Mouse (Mus musculus) olfactory bulb, adult 2 months (tissue): Measurements from ENCODE around the gene Fbxo9.

Source experiments
- CTCF ChIP-seq: fragments of 200-500 bp; IDR thresholded peaks from 2 replicates; pipeline ENCODE4 v1.5.1; 2012; ENCODE audit warnings: low read depth, mild to moderate bottlenecking, low read length, moderate library complexity; ENCODE audit not compliant: insufficient read depth
- POLR2A ChIP-seq: fragments of 200-500 bp; IDR thresholded peaks from 2 replicates; pipeline ENCODE4 v1.6.1; 2012; ENCODE audit warnings: mild to moderate bottlenecking, low read depth, low read length, moderate library complexity; ENCODE audit not compliant: insufficient read depth

DNA sequence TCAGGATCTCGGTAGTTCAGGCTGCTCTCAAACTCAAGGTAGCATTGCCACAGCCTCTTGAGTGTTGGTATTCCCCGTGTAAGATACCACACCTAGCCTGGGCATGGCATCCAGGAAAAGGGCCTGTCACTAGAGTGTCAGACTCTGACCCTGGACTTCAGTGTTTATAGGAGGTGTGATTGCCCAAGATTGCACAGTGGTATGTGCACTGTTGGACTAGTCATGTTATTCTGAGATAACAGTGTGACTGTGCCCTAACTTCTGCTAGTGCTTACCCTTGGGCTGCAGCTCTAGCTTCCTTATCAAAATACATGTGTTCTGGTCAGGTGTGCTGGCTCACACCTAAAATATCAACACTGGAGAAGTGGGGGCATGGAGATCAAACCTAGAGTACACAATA is 8.8 kb upstream of the Fbxo9 start:
- TF ChIP-seq CTCF (no peak), POLR2A (no peak)
